Mouse (Mus musculus): ENCODE data around the gene Rasip1.

- no peak for TF ChIP-seq CTCF (IDR thresholded peaks at IDR 0.05)
- TF ChIP-seq EP300 (IDR thresholded peaks at IDR 0.05): no peak
Measured at GRCm38 (mm10) chr7:45605704-45606289, 21.5 kb upstream of the Rasip1 start.
